In genomic region chr6:108306910-108307584, GRCm38 (mm10) we compare ENCODE assay signal across 7 mouse cellular contexts.
DNase-seq lines count a peak whose midpoint lies in the region; ATAC-seq and TF ChIP-seq lines count a peak whose summit lies in the region.

No protein-coding gene starts in this region.

- no peak for TF ChIP-seq CTCF in thymus, adult 2 months (IDR thresholded peaks at IDR 0.05; ENCODE audit: borderline replicate concordance, control insufficient read depth, extremely low read depth, insufficient read depth, low read length, poor library complexity)
- TF ChIP-seq CTCF in lung, postnatal 0 days (IDR thresholded peaks at IDR 0.05), result no peak

- H3K27ac ChIP-seq in thymus, adult 2 months (ENCODE audit: control insufficient read depth, insufficient read depth, low read length), result peak overlapping the region; percentile 52; the same call in 1 of the 2 replicates
- H3K27ac ChIP-seq in lung, postnatal 0 days (ENCODE audit: low read length), result peak overlapping the region; percentile 84

- peaks cover 13% of the 10 kb centered on the region for H3K4me1 ChIP-seq in thymus, adult 2 months (replicated peaks; ENCODE audit: control insufficient read depth, insufficient read depth, low read length)
- H3K4me1 ChIP-seq in lung, postnatal 0 days (ENCODE audit: insufficient read depth, low read depth, low read length), result peaks cover 16% of the 10 kb centered on the region; the same call in 1 of the 2 replicates

- TF ChIP-seq EP300 in lung, postnatal 0 days (IDR thresholded peaks at IDR 0.05), result no peak

- no peaks in the 10 kb centered on the region for H3K9me3 ChIP-seq in lung, postnatal 0 days (ENCODE audit: low read length)

- TF ChIP-seq POLR2A in thymus, adult 2 months (IDR thresholded peaks at IDR 0.05; ENCODE audit: control insufficient read depth, extremely low read depth, insufficient read depth, low read length, poor library complexity), result no peak

- peak overlapping the region; percentile 41 for H3K4me3 ChIP-seq in thymus, adult 2 months (ENCODE audit: control insufficient read depth, insufficient read depth, low read length)
- no peak overlapping the region for H3K4me3 ChIP-seq in lung, postnatal 0 days (ENCODE audit: low read depth, low read length)

- DNase-seq in thymus, adult 2 months, result peak; percentile 13
- no peak for DNase-seq in thymus, adult 18-20 months
- peak; percentile 61 for DNase-seq in lung, postnatal 0 days (ENCODE audit: low spot score)
- no peak for DNase-seq in gastrocnemius, adult 8-10 months (ENCODE audit: low spot score in 2 of 2)
- no peak for DNase-seq in MN1 (ENCODE audit: low spot score)
- DNase-seq in embryo, embryonic 9.5 days (ENCODE audit: extremely low spot score), result no peak

- ATAC-seq in hematopoietic stem cell, adult 5-6 weeks (replicated peaks in 1 of 2; ENCODE audit: insufficient read depth in 1 of 2, low FRiP score in 2 of 2, low TSS enrichment in 1 of 2, low read depth in 1 of 2, poor library complexity in 2 of 2, severe bottlenecking in 2 of 2), result peak; percentile 81 to 89
- peak; percentile 56 for ATAC-seq in lung, postnatal 0 days

- H3K36me3 ChIP-seq in thymus, adult 2 months (ENCODE audit: control insufficient read depth, insufficient read depth, low read length), result no peaks in the 10 kb centered on the region
- H3K36me3 ChIP-seq in lung, postnatal 0 days (ENCODE audit: insufficient read depth, low read length), result no peaks in the 10 kb centered on the region

- peak overlapping the region; percentile 49 for H3K4me2 ChIP-seq in lung, postnatal 0 days (replicated peaks; ENCODE audit: low read depth, low read length)

- H3K9ac ChIP-seq in lung, postnatal 0 days (replicated peaks; ENCODE audit: low read depth), result no peak overlapping the region

- 8% methylated on average over 9 of the region's 9 CpGs for WGBS in thymus, adult 2 months
- 38% methylated on average over 9 of the region's 9 CpGs for WGBS in lung, postnatal 0 days

- H3K27me3 ChIP-seq in thymus, adult 2 months (ENCODE audit: control insufficient read depth, insufficient read depth, low read length), result no peaks in the 10 kb centered on the region
- H3K27me3 ChIP-seq in lung, postnatal 0 days (replicated peaks; ENCODE audit: insufficient read depth, low read length), result no peaks in the 10 kb centered on the region

Comparison
In these comparisons a context has a peak if more than half of its experiments do, and no peak if none do; other contexts are left out.
1. DNase-seq: peak in thymus, adult 2 months (single experiment) and lung, postnatal 0 days (single experiment); none in thymus, adult 18-20 months (0 of 2), gastrocnemius, adult 8-10 months (0 of 2), MN1 (single experiment) and embryo, embryonic 9.5 days (single experiment).